Mouse (Mus musculus) CH12F3 (cell line): ENCODE data around the gene 1700028J19Rik.
"Not testable (repeated sequence)": the region's sequence is repeated elsewhere in the genome, so short reads cannot be mapped to it uniquely, and the experiment has no call there.

ENCODE experiments used
- in situ Hi-C: fragments of 300-500 bp; cut with MboI; formaldehyde crosslinking; loops from 2 replicates; pipeline ENCODE4 v1.14.3; 2020; ENCODE audit warnings: low sequenced_read_pairs

1700028J19Rik gene

GRCm38 (mm10) chr7:44254930-44255329 is 8.4 kb upstream of the 1700028J19Rik start:
- in situ Hi-C loops = loop anchor here (25.0 kb wide), 1 partner anchor 207 kb away; the partner anchor contains the start of genes Aspdh and Josd2

DNA sequence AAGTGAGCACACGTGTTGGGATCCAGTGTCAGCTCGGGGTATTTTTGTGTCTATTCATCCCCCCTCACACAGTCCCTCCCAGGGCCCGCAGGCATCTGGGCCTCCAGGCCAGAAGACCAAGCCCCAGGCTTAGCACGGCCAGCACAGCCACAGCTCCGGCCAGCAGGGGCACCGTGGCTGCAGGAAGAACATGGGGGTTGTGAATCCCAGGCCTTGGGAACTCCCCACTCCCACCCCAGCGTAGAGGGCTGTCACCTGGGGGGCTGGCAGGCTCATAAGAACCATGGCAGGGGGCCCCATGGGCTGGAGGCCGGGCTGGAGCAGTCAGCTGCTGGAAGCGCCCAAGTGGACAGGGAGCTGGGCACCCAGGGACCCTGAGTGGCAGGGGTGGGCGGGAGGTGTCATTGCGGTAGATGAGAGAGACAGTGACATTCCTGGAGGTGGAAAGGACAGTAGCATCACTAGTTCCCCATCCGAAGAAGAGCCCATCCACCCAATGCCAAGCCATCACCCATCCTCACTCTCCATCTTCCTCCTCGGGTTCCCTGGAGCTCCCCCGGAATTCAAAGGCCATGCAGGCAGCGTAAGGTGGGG is 6.6 kb upstream of the 1700028J19Rik start:
- in situ Hi-C loops = loop anchor here (25.0 kb wide), 1 partner anchor 209 kb away; the partner anchor contains the start of genes Aspdh and Josd2

- in situ Hi-C loops = loop anchor here (25.0 kb wide), 1 partner anchor 211 kb away; the partner anchor contains the start of genes Aspdh and Josd2
Measured at GRCm38 (mm10) chr7:44250732-44251275, 4.3 kb upstream of the 1700028J19Rik start.

- in situ Hi-C loops = no loop called here
Measured at GRCm38 (mm10) chr7:44249248-44249647, 2.8 kb upstream of the 1700028J19Rik start.

GRCm38 (mm10) chr7:44247971-44248370 is 1.5 kb upstream of the 1700028J19Rik start:
- in situ Hi-C loops = no loop called here

GRCm38 (mm10) chr7:44246984-44247470 is 532 bp upstream of the 1700028J19Rik start:
- in situ Hi-C loops = no loop called here

DNA sequence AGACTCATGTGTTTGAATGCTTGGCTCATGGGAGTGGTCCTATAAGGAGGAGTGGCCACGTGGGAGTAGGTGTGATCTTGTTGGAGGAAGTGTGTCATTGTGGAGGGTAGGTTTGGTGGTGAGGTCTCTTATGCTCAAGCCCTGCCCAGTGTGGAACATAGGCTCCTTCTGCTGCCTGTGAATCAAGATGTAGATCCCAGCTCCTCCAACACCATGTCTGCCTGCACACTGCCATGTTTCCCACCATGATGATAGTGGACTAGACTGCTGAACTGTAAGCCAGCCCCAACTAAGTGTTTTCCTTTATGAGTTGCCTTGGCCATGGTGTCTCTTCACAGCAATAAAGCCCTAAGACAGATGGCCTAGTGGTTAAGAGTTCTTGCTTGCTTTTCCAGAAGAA is 2.4 kb downstream of the 1700028J19Rik start:
- in situ Hi-C loops = no loop called here

DNA sequence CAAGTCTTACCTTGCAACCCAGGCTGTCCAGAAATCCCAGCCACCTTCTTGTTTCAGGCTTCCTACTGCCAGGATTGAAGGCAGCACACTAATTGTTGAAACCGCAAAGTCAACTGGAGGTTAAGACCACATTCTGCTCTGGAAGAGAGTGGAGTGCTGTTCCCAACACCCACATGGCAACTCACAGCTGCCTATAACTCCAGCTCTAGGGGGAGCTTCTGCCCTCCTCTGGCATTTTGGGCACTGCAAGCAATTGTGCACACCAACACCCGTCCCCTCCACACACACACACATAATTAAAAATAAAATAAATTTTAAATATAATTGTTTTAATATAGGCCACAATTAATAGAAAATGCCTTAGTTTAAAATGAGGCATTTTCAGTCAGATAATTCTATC is 5.3 kb downstream of the 1700028J19Rik start:
- in situ Hi-C loops = no loop called here

DNA sequence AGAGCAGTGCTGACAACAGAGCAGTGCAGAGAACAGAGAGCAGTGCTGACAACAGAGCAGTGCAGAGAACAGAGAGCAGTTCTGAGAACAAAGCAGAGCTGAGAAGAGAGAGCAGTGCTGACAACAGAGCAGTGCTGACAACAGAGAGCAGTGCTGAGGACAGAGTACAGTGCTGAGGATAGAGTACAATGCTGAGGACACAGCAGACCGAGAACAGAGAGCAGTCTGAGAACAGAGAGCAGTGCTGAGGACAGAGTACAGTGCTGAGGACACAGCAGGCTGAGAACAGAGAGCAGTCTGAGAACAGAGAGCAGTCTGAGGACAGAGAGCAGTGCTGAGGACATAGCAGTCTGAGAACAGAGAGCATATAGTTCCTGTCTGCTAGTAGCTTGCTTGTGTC is 5.8 kb downstream of the 1700028J19Rik start:
- in situ Hi-C loops = no loop called here

DNA sequence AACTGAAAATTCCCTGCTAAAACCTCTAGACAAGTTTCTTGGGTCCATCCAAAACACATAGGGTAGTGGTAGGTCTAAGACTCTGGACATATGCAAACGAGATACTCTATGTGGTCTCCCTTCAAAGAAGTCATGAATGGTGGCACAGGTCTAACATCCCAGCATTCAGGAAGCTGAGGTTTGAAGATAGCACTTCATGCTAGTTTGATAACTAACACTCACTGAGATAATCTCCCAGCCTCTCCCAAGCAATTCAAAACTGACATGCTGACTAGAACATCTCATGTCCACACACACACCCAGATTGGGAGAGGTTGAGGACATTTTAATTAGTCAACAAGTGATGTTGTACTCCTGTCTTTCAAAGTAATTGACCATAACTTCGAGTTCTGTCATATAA is 6.6 kb downstream of the 1700028J19Rik start:
- in situ Hi-C loops = no loop called here

DNA sequence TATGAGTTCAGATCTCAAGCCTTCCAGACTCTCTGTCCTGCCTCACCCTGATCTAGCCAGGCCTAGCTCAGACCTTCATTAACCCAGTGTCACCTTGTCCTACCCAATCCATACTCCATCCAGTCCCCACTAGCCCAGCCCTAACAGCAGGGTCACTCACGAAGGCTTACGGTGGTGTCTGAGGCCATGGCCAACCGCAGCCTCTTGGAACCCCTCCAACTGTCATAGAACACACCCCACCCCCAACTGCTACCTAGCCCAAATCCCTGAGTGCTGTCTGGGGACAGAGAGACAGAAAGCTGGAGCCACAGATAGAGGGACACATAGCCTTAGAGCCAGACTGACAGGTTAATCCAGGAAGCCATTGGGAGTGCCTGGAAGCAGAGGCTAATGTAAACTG is 10.6 kb downstream of the 1700028J19Rik start, which contains the start of gene Gm36864:
Gm36864 (plus strand) TSS at position 269 of the 400 bp plus-strand sequence.
- in situ Hi-C loops = no loop called here

DNA sequence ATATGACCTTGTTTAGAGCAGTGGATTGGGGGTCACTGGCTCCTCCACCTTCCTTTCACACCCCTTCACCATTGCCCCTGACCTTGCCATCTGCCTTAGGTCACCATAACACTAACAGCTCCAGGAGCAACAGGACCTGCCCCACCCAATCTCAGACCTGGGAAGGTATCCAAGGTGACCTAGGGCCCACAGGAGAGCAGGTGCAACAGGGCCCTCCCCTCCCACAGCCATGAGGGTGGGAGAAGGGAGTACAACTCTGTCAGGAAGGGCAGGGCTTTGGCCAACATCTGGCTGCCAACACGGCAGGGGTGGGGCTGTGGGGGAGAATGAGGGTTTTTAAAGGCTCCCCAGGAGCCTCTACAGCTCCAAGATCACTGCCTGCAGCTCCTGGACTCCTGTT is 21.4 kb downstream of the 1700028J19Rik start, which contains the start of gene Klk1:
Klk1 (plus strand) TSS at position 285 of the 400 bp plus-strand sequence.
- in situ Hi-C loops = no loop called here

DNA sequence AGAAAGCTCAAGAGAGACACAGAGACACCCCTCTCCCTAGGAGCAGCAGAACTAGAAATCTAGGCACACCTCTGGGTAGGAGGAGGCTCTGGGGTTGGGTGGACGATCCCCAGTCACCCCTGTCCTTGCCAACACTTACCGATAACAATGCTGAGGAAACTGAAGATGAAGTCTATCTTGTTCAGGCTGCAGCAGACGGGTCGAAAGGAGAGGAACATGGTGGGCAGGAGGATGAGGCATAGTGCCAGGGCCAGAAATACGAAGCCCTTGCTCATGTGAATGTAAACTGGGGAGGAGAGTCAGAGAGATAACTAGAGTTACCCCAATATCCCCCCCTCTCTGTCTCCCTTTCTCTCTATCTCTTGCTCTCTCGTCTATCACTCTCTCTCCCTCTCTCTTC is 24.2 kb downstream of the 1700028J19Rik start:
- in situ Hi-C loops = not testable (repeated sequence)

DNA sequence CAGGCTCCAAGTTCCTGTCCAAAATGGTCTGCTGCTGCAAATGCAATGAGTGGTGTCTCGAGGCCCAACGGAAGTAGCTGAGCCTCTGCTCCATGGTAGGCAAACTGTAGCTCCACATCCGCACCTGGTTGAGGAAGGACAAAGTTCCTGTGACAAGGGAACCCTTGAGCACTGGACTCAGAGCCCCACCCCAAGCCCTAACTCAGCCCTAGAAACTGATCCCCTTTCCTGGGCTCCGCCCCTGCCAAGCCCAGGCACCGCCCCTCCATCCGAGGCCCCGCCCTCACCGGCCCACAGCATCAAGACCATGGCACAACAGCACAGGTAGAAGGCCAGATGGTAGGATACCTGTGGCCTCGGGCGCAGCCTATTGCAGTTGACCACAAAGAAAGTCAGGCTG is 24.9 kb downstream of the 1700028J19Rik start:
- in situ Hi-C loops = not testable (repeated sequence)

DNA sequence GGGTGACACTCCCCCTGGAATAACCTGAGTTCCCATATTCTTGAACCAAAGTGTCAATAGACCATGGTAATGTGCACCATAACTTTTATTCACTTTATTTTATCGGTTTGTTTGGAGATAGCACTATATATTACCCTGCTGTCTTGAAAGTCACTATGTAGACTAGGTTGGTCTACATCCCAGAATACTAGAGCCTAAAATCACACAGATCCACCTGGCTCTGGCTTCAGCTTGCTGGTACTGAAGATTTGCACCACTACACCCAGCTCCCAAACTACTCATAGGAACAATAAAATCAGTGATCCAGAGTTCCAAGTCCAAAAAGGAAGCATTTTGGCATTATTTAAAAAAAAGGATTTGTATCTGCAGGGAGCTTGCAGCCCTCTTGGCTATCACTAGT is 30.9 kb downstream of the 1700028J19Rik start, which contains the start of gene Klk1b5:
Klk1b5 (plus strand) TSS at position 301 of the 400 bp plus-strand sequence.
- in situ Hi-C loops = no loop called here

- in situ Hi-C loops = no loop called here
Measured at GRCm38 (mm10) chr7:44208307-44208706, 38.2 kb downstream of the 1700028J19Rik start.

DNA sequence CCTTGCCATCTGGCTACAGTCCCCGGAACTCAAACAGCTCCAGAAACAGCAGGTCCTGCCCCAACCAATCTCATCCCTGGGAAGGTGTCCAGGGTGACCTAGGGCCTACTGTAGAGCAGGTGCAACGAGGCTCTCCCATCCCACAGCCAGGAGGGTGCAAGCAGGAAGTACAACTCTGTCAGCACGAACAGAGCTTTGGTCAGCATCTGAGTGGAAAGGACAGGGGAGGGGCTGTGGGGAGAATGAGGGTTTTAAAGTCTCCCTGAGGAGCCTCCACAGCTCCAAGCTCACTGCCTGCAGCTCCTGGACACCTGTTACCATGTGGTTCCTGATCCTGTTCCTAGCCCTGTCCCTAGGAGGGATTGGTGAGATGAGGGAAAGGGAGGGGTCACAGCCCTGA is 39.4 kb downstream of the 1700028J19Rik start, which contains the start of gene Klk1b4:
Klk1b4 (plus strand) TSS at position 301 of the 400 bp plus-strand sequence.
- in situ Hi-C loops = not testable (repeated sequence)

- in situ Hi-C loops = no loop called here
Measured at GRCm38 (mm10) chr7:44197891-44198290, 48.6 kb downstream of the 1700028J19Rik start, which contains the start of gene Klk1b3. Gene Klk1b3, plus strand, starts transcription at chr7:44198191.

- in situ Hi-C loops = not testable (repeated sequence)
Measured at GRCm38 (mm10) chr7:44193466-44193865, 53.0 kb downstream of the 1700028J19Rik start.

DNA sequence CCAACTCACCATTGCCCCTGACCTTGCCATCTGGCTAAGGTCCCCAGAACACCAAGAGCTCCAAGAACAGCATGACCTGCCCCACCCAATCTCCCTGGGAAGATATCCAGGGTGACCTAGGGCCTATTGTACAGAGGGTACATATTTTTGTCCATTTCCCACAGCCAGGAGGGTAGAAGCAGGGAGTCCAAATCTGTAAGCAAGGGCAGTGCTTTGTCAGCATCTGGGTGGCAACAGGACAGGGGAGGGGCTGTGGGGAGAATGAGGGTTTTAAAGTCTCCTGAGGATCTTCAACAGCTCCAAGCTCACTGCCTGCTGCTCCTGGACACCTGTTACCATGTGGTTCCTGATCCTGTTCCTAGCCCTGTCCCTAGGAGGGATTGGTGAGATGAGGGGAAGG is 58.6 kb downstream of the 1700028J19Rik start, which contains the start of gene Klk1b24:
Klk1b24 (plus strand) TSS at position 301 of the 400 bp plus-strand sequence.
- in situ Hi-C loops = not testable (repeated sequence)

GRCm38 (mm10) chr7:44186516-44186915 is 60.0 kb downstream of the 1700028J19Rik start:
- in situ Hi-C loops = not testable (repeated sequence)
